Mouse (Mus musculus) forebrain, embryonic 12.5 days (tissue): Measurements from ENCODE around the gene Nphp3. TPM values are rescaled to one million over a fixed set of nuclear protein-coding genes. Genes with fewer than 3 reads are reported as not detected.
A peak's percentile ranks its signal among the peaks of the same experiment; 100 is the strongest.

ENCODE experiments used
- ATAC-seq: fragments of 200-750 bp; cut with Nextera tagmentation; 2 replicates; pipeline ENCODE4 v1.8.0; 2017; ENCODE audit warnings: moderate TSS enrichment; ENCODE audit not compliant: low FRiP score
- H3K27ac ChIP-seq: fragments of 300-500 bp; sonication (generic); 2 replicates; pipeline ENCODE4 v1.5.1; 2016; ENCODE audit warnings: mild to moderate bottlenecking
- H3K27me3 ChIP-seq: fragments of 300-500 bp; sonication (generic); 2 replicates; pipeline ENCODE4 v1.6.1; 2016; ENCODE audit warnings: mild to moderate bottlenecking
- H3K36me3 ChIP-seq: fragments of 300-500 bp; sonication (generic); replicated peaks from 2 replicates; pipeline ENCODE4 v1.6.1; 2016; ENCODE audit warnings: mild to moderate bottlenecking
- H3K4me1 ChIP-seq: fragments of 300-500 bp; sonication (generic); 2 replicates; pipeline ENCODE4 v1.6.1; 2016
- H3K4me2 ChIP-seq: fragments of 300-500 bp; sonication (generic); 2 replicates; pipeline ENCODE4 v1.6.1; 2016; ENCODE audit warnings: mild to moderate bottlenecking, moderate library complexity
- H3K4me3 ChIP-seq: fragments of 300-500 bp; sonication (generic); replicated peaks from 2 replicates; pipeline ENCODE4 v1.5.1; 2016; ENCODE audit warnings: mild to moderate bottlenecking
- H3K9ac ChIP-seq: fragments of 300-500 bp; sonication (generic); 2 replicates; pipeline ENCODE4 v1.6.1; 2016; ENCODE audit warnings: mild to moderate bottlenecking
- H3K9me3 ChIP-seq: fragments of 300-500 bp; sonication (generic); 2 replicates; pipeline ENCODE4 v1.6.1; 2016
- WGBS: fragments of 180-500 bp; shearing (Covaris S2); methylation state at CpG from one replicate; pipeline ENCODE4 v1.1.7; 2016; 5-methylcytosine and 5-hydroxymethylcytosine counted together
- polyA plus RNA-seq: library from polyadenylated mRNA; unstranded; fragments of >200 nt; fragmentation: Nextera tagmentation; extraction: Ambion mirVana; gene quantifications from 2 replicates; pipeline ENCODE4 v1.2.1, GENCODE M21; 2016

Gene Nphp3
- polyA plus RNA-seq, 1 experiment from 2014 or later = 6.2 TPM

GRCm38 (mm10) chr9:104035261-104036015 is 33.1 kb downstream of the Nphp3 start:
- Histone ChIP-seq H3K4me1 (no peaks in the 10 kb centered on the region), H3K36me3 (peaks cover 9% of the 10 kb centered on the region), H3K27ac (no peak overlapping the region), H3K4me2 (no peak overlapping the region), H3K9ac (no peak overlapping the region), H3K4me3 (no peak overlapping the region), H3K27me3 (no peaks in the 10 kb centered on the region), H3K9me3 (no peaks in the 10 kb centered on the region)
- ATAC-seq = peak; percentile 46; the same call in 1 of the 2 replicates
- WGBS = 52% methylated on average over 24 of the region's 24 CpGs

DNA sequence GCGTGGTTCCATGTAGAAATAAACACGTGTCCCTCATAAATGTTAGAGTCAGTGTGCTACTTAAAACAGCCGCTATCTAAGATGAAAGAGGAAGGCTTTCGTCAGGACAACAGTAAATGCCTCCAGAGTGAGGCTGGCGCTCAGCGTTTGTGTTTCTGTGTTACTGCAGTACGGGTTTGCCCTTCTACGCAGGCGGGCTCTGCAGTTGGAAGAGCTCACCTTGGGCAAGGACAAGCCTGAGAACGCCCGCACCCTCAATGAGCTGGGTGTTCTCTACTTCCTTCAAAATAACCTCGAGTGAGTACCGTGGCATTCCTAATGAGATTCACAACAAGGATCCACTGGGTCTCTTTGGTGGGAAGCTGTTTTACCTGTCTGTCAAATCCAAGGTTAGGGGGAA is 35.9 kb downstream of the Nphp3 start:
- Histone ChIP-seq H3K27ac (no peak overlapping the region), H3K9me3 (no peaks in the 10 kb centered on the region), H3K4me2 (no peak overlapping the region), H3K36me3 (peaks cover 14% of the 10 kb centered on the region), H3K27me3 (no peaks in the 10 kb centered on the region), H3K9ac (no peak overlapping the region), H3K4me1 (no peaks in the 10 kb centered on the region), H3K4me3 (no peak overlapping the region)
- ATAC-seq = no peak
- WGBS = 91% methylated on average over 13 of the region's 13 CpGs

GRCm38 (mm10) chr9:104039031-104039695 is 36.8 kb downstream of the Nphp3 start:
- H3K27me3 ChIP-seq = no peaks in the 10 kb centered on the region
- H3K4me3 ChIP-seq = no peak overlapping the region
- ATAC-seq = no peak
- 91% methylated on average over 21 of the region's 21 CpGs for WGBS
- no peak overlapping the region for H3K27ac ChIP-seq
- no peaks in the 10 kb centered on the region for H3K4me1 ChIP-seq
- H3K9ac ChIP-seq = no peak overlapping the region
- H3K36me3 ChIP-seq = peaks cover 14% of the 10 kb centered on the region
- H3K9me3 ChIP-seq = no peaks in the 10 kb centered on the region
- no peak overlapping the region for H3K4me2 ChIP-seq

GRCm38 (mm10) chr9:104039742-104040141 is 37.4 kb downstream of the Nphp3 start:
- Histone ChIP-seq H3K4me2 (no peak overlapping the region), H3K9me3 (no peaks in the 10 kb centered on the region), H3K9ac (no peak overlapping the region), H3K27me3 (no peaks in the 10 kb centered on the region), H3K36me3 (peaks cover 17% of the 10 kb centered on the region), H3K4me3 (no peak overlapping the region), H3K27ac (no peak overlapping the region), H3K4me1 (no peaks in the 10 kb centered on the region)
- no peak for ATAC-seq
- WGBS = 89% methylated on average over 4 of the region's 4 CpGs

DNA sequence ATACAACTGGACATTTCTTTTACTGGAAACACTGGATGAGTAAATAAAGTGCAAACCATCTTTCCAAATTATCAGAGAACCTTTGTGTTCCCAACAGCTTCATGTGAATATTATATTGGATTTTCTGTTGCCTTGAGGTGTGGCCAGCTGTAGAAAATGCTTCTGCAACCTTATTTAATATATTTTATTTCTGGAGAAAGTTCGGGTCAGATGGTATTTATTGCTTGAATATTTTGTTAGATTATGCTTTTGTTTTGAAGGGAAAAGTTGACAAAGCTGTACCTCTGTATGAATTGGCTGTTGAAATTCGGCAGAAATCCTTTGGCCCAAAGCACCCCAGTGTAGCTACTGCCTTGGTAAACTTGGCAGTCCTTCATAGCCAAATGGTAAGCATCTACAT is 38.0 kb downstream of the Nphp3 start, which contains the start of gene Gm28305:
Gene Gm28305, plus strand, starts transcription at position 301 of the 400 bp plus-strand sequence.
- H3K27ac ChIP-seq = no peak within 1 kb of the TSS
- 70% methylated on average over 2 of the region's 2 CpGs for WGBS
- ATAC-seq = no peak
- no peak within 1 kb of the TSS for H3K9ac ChIP-seq
- H3K36me3 ChIP-seq = peaks cover 20% of the 10 kb centered on the region
- H3K27me3 ChIP-seq = no peaks in the 10 kb centered on the region
- no peaks in the 10 kb centered on the region for H3K9me3 ChIP-seq
- H3K4me1 ChIP-seq = no peaks in the 10 kb centered on the region
- no peak within 1 kb of the TSS for H3K4me3 ChIP-seq
- H3K4me2 ChIP-seq = no peak within 1 kb of the TSS

DNA sequence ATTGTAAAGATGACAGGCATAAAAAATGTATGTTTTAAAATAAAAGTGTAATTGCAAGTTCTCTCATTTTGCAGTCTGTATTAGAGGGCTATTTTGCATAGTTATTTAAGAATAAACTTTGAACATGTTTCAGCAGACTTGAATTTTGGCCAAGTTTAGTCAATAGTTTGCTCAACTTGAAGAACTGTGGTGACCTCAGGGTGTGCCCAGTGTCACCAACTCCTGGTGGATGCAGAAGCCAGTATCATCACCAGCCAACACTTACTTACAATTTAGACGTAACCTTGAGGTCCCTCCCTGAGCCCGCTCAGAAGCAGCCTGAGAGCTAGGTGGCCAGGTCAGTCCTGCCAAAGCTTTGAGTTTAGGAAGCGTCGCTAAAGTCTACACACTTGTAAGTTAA is 41.3 kb downstream of the Nphp3 start:
- H3K4me3 ChIP-seq = no peak overlapping the region
- ATAC-seq = no peak

GRCm38 (mm10) chr9:104051028-104051427 is 48.7 kb downstream of the Nphp3 start:
- 91% methylated on average over 6 of the region's 6 CpGs for WGBS
- Histone ChIP-seq H3K27me3 (no peaks in the 10 kb centered on the region), H3K4me1 (no peaks in the 10 kb centered on the region), H3K4me2 (no peak overlapping the region), H3K9me3 (no peaks in the 10 kb centered on the region), H3K36me3 (peaks cover 91% of the 10 kb centered on the region), H3K4me3 (no peak overlapping the region), H3K27ac (no peak overlapping the region), H3K9ac (no peak overlapping the region)
- no peak for ATAC-seq

More for the DNA sequence above, 41.3 kb downstream of the Nphp3 start:
- WGBS = 89% methylated on average over 4 of the region's 4 CpGs
- no peak overlapping the region for H3K27ac ChIP-seq
- no peaks in the 10 kb centered on the region for H3K27me3 ChIP-seq
- H3K9me3 ChIP-seq = no peaks in the 10 kb centered on the region
- H3K36me3 ChIP-seq = peaks cover 39% of the 10 kb centered on the region
- no peak overlapping the region for H3K4me2 ChIP-seq
- H3K9ac ChIP-seq = no peak overlapping the region
- H3K4me1 ChIP-seq = no peaks in the 10 kb centered on the region

GRCm38 (mm10) chr9:104062430-104063243 is 60.3 kb downstream of the Nphp3 start, which contains the start of gene Uba5:
Gene Uba5, minus strand, starts transcription at chr9:104063134.
- Histone ChIP-seq H3K27ac (peak within 1 kb of the TSS; percentile 48; the same call in 1 of the 2 replicates), H3K4me3 (peak within 1 kb of the TSS; percentile 87), H3K36me3 (peaks cover 22% of the 10 kb centered on the region), H3K9me3 (no peaks in the 10 kb centered on the region), H3K27me3 (no peaks in the 10 kb centered on the region), H3K4me2 (peak within 1 kb of the TSS; percentile 93), H3K4me1 (peaks cover 26% of the 10 kb centered on the region), H3K9ac (peak within 1 kb of the TSS; percentile 81)
- peak; percentile 81 for ATAC-seq
- under 1% methylated on average over 59 of the region's 59 CpGs for WGBS

DNA sequence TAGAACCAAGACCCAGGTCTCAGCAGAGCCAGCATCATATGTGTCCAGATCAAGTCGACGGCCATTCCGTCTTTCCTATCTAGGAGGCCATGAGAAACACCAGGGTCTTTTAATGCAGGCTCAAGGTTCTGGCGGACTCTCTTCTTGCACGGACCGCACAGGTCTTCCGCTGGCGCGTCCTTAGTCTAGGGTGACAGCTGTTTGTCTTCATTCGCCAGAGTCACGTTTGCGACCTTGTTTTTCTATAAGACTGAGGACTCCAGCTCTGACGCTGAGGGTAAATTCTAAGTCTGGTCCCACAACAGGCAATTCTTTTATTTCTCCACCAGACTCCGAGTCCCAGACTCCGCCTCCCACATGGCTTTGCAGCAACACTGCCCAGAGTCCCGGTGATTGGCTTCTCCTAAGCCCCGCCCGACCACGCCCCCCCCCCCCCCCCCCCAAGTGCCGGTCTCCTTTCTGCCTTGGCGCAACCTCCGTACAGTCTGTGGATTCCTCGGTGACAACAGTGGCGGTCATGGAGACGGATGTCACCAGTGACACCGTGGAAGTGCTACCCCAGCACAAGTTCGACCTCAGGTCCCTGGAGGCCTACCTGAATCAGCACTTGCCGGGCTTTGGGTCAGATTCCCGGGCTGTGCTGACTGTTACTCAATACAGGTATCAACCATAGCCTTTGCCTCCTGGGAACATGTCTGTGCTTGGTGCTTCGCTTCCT is 61.1 kb downstream of the Nphp3 start, which contains the start of gene Acad11:
Gene Acad11, plus strand, starts transcription at position 134 of the 718 bp plus-strand sequence.
- Histone ChIP-seq H3K4me3 (peak within 1 kb of the TSS; percentile 87), H3K27ac (peak within 1 kb of the TSS; percentile 48; the same call in 1 of the 2 replicates), H3K4me2 (peak within 1 kb of the TSS; percentile 93)

DNA sequence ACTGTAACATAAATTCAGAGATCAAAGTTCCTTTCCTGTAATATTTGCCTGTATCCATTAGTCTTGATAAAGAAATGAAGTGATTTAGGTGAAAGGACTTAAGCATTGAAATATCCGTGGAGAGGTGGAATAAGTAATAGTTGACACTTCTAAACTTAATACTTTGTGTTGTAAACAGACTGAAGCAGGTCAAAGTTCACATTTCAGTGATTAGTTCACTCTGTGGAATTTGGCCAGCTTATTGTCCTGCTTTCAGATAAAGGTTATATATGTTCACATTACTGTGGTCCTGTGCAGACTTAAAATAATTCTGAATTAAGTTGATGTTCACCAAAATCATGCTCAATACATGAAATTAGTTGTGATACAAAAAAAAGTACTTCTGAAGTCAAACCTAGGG is 62.2 kb downstream of the Nphp3 start:
- Histone ChIP-seq H3K9ac (no peak overlapping the region), H3K9me3 (no peaks in the 10 kb centered on the region), H3K27ac (no peak overlapping the region), H3K4me3 (no peak overlapping the region), H3K36me3 (peaks cover 14% of the 10 kb centered on the region), H3K4me1 (peaks cover 26% of the 10 kb centered on the region), H3K4me2 (no peak overlapping the region), H3K27me3 (no peaks in the 10 kb centered on the region)
- WGBS = 26% methylated on average over 1 of the region's 1 CpGs
- ATAC-seq = no peak

More for the DNA sequence above, 61.1 kb downstream of the Nphp3 start, which contains the start of gene Acad11:
- peak within 1 kb of the TSS; percentile 81 for H3K9ac ChIP-seq
- H3K36me3 ChIP-seq = peaks cover 16% of the 10 kb centered on the region
- ATAC-seq = peak; percentile 97
- H3K27me3 ChIP-seq = no peaks in the 10 kb centered on the region
- H3K4me1 ChIP-seq = peaks cover 26% of the 10 kb centered on the region
- WGBS = under 1% methylated on average over 24 of the region's 30 CpGs
- H3K9me3 ChIP-seq = no peaks in the 10 kb centered on the region

- no peak overlapping the region for H3K4me3 ChIP-seq
- H3K27me3 ChIP-seq = no peaks in the 10 kb centered on the region
- H3K36me3 ChIP-seq = no peaks in the 10 kb centered on the region
- no peak overlapping the region for H3K9ac ChIP-seq
- H3K4me1 ChIP-seq = no peaks in the 10 kb centered on the region
- WGBS = 85% methylated on average over 4 of the region's 4 CpGs
- no peak overlapping the region for H3K27ac ChIP-seq
- ATAC-seq = no peak
- no peak overlapping the region for H3K4me2 ChIP-seq
- no peaks in the 10 kb centered on the region for H3K9me3 ChIP-seq
Observed at GRCm38 (mm10) chr9:104070241-104070640, 67.9 kb downstream of the Nphp3 start.
